Comparison of ENCODE assay signal across 8 mouse cellular contexts in the genomic region with DNA sequence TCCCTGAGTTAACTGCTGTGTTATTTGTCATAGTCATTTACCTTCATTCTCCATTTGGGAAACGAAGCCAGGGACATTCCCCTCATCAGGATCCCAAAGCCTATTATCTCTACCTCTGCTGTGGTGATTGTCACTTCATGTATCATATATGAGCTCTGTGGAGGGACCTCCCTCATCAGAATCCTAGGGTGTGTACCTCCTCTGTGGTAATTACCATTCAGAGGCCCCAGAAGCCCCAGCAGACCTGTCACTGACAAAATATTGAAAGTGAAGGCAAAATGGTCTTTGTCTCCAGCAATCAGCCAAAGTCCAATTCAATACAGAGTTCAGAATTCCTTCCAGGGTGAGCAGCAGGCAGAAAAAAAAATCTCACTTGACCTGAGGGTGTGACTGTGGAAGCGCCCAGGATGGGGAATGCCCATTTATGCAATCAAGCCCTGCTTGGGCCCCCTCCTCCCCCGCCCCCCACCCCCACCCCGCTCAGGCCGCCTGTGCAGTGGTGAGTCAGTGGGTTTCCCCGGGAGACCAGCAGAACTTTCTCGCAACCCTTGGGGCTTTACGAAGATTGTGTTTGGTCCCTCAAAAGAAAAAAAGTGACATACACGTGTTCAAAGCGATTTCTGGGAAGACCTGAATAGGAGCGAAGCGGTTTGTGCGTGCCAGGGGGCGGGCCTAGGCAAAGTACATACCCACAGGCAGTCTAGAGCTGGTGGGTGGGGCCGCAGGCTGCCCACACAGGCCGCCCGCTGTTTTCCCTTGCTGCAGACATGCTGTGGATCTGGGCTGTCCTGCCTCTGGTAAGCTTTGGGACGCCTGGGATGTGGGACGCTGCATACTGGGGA. TPM values are rescaled to one million over a fixed set of nuclear protein-coding genes. Genes with fewer than 3 reads are reported as not detected.
A peak's percentile ranks its signal among the peaks of the same experiment; 100 is the strongest.
DNase-seq lines count a peak whose midpoint lies in the region; ATAC-seq lines count a peak whose summit lies in the region.

A gene (plus strand): TSS at position 719 of the 842 bp plus-strand sequence.

- H3K4me3 ChIP-seq in limb, embryonic 10.5 days: peak within 1 kb of the TSS; percentile 56
- H3K4me3 ChIP-seq in midbrain, embryonic 10.5 days: peak within 1 kb of the TSS; percentile 59

- WGBS in limb, embryonic 10.5 days: 4% methylated on average over 19 of the region's 19 CpGs
- WGBS in midbrain, embryonic 10.5 days: 6% methylated on average over 19 of the region's 19 CpGs

- no peaks in the 10 kb centered on the region for H3K9me3 ChIP-seq in limb, embryonic 10.5 days (replicated peaks)
- no peaks in the 10 kb centered on the region for H3K9me3 ChIP-seq in midbrain, embryonic 10.5 days (replicated peaks)

- peak within 1 kb of the TSS; percentile 33 for H3K27ac ChIP-seq in limb, embryonic 10.5 days
- no peak within 1 kb of the TSS; the same call in 1 of the 2 replicates for H3K27ac ChIP-seq in midbrain, embryonic 10.5 days (replicated peaks)

- ATAC-seq in common myeloid progenitor, adult 5-6 weeks (replicated peaks; ENCODE audit: low read depth, poor library complexity, severe bottlenecking): peak; percentile 96

- DNase-seq in NIH3T3 (ENCODE audit: low read depth): peak; percentile 90
- DNase-seq in gastrocnemius, postnatal 25 days: peak; percentile 82
- peak; percentile 88 for DNase-seq in induced T-regulatory cell, adult 2 months (ENCODE audit: low read depth)
- DNase-seq in limb, embryonic 10.5 days (ENCODE audit: low spot score): peak; percentile 64
- peak; percentile 49 for DNase-seq in midbrain, embryonic 10.5 days (ENCODE audit: low spot score)
- peak; percentile 14 for DNase-seq in right cerebral cortex, postnatal 25 days
- peak; percentile 60 for DNase-seq in urinary bladder, postnatal 25 days (ENCODE audit: low spot score)

- H3K4me1 ChIP-seq in limb, embryonic 10.5 days: peaks cover 14% of the 10 kb centered on the region
- H3K4me1 ChIP-seq in midbrain, embryonic 10.5 days: peaks cover 15% of the 10 kb centered on the region

- H3K36me3 ChIP-seq in limb, embryonic 10.5 days: no peaks in the 10 kb centered on the region
- H3K36me3 ChIP-seq in midbrain, embryonic 10.5 days: no peaks in the 10 kb centered on the region

- H3K27me3 ChIP-seq in limb, embryonic 10.5 days (ENCODE audit: low read depth, poor library complexity, severe bottlenecking): peaks cover 20% of the 10 kb centered on the region
- H3K27me3 ChIP-seq in midbrain, embryonic 10.5 days (ENCODE audit: low read depth, poor library complexity, severe bottlenecking): peaks cover 21% of the 10 kb centered on the region

RNA-seq across cellular contexts. Expression of the gene that starts here (rescaled TPM):
- 0.44 and 0.73 TPM in 2 replicates for total RNA-seq in common myeloid progenitor, adult 5-6 weeks (2017)
- total RNA-seq in gastrocnemius, postnatal 25 days (2021): 1 to 10 TPM; 3.7 to 5.5 TPM
- 0.53 and 0.94 TPM in 2 replicates for polyA plus RNA-seq in limb, embryonic 10.5 days (2016; fragmentation: Nextera tagmentation; extraction: Ambion mirVana)
- 0.38 and 0.41 TPM in 2 replicates for polyA plus RNA-seq in midbrain, embryonic 10.5 days (2016; fragmentation: Nextera tagmentation; extraction: Ambion mirVana)

Comparison
In these comparisons a context has a peak if more than half of its experiments do, and no peak if none do; other contexts are left out.
1. Peak in ATAC-seq in common myeloid progenitor, adult 5-6 weeks; RNA of the gene not detected or under 1 TPM.
2. Peak in DNase-seq, H3K4me3 ChIP-seq and H3K27ac ChIP-seq in limb, embryonic 10.5 days; RNA of the gene not detected or under 1 TPM.
3. Peak in DNase-seq and H3K4me3 ChIP-seq in midbrain, embryonic 10.5 days; RNA of the gene not detected or under 1 TPM.
4. DNase-seq: peak in every context shown above with its lines; median percentile 90 in NIH3T3; 88 in induced T-regulatory cell, adult 2 months; 82 in gastrocnemius, postnatal 25 days; 64 in limb, embryonic 10.5 days; 60 in urinary bladder, postnatal 25 days; 49 in midbrain, embryonic 10.5 days; 14 in right cerebral cortex, postnatal 25 days.